Mouse (Mus musculus) kidney, embryonic 15.5 days (tissue): ENCODE results near the gene Gm49384. TPM values are rescaled to one million over a fixed set of nuclear protein-coding genes. Genes with fewer than 3 reads are reported as not detected.

Source experiments
- microRNA-seq: library from miRNA; unstranded; fragments of <30 nt; microRNA quantifications from one replicate; pipeline ENCODE4, GENCODE M21; 2016
- polyA plus RNA-seq: library from polyadenylated mRNA; unstranded; fragments of >200 nt; fragmentation: Nextera tagmentation; extraction: Ambion mirVana; gene quantifications from 2 replicates; pipeline ENCODE4 v1.2.1, GENCODE M21; 2015

Gm49384 gene
- polyA plus RNA-seq, 1 experiment from 2014 or later: 27.4 TPM

Small RNA genes lying within 50 kb of the gene (microRNA-seq; reads per million reads assigned to microRNA genes)
- gene Gm47287 (not detected), gene Gm47295 (0.74 reads per million)

Other genes with a start within 250 kb of the Gm49384 start
- 1,863 and 1,902 TPM in 2 replicates for gene Rps29, start 45.1 kb downstream of the Gm49384 start, polyA plus RNA-seq
- gene Lrr1, start 35.5 kb downstream of the Gm49384 start, polyA plus RNA-seq: 22.6 and 26.2 TPM in 2 replicates
- gene Rpl36al, start 20.2 kb downstream of the Gm49384 start, polyA plus RNA-seq: 569 and 677 TPM in 2 replicates
- gene Mgat2, start 20.1 kb downstream of the Gm49384 start, polyA plus RNA-seq: 52.6 and 55.9 TPM in 2 replicates
- 33.1 and 33.6 TPM in 2 replicates for gene Gm49383, start 7.2 kb downstream of the Gm49384 start, polyA plus RNA-seq
- gene Dnaaf2, start 5.8 kb downstream of the Gm49384 start, polyA plus RNA-seq: 9.5 and 11.2 TPM in 2 replicates
- 28.9 and 30.6 TPM in 2 replicates for gene Pole2, start 23.9 kb upstream of the Gm49384 start, polyA plus RNA-seq
- 4.8 and 7.5 TPM in 2 replicates for gene Klhdc1, start 36.9 kb upstream of the Gm49384 start, polyA plus RNA-seq
- gene Klhdc2, start 92.4 kb upstream of the Gm49384 start, polyA plus RNA-seq: 150 and 151 TPM in 2 replicates
- gene Nemf, start 152.9 kb upstream of the Gm49384 start, polyA plus RNA-seq: 87.0 and 91.6 TPM in 2 replicates
- 45.3 and 47.0 TPM in 2 replicates for gene Arf6, start 167.9 kb upstream of the Gm49384 start, polyA plus RNA-seq
- 1.4 and 1.7 TPM in 2 replicates for gene Gm9887, start 168.2 kb upstream of the Gm49384 start, polyA plus RNA-seq